Mouse (Mus musculus) liver, embryonic 12.5 days (tissue): ENCODE data around the gene Gm10309. TPM values are rescaled to one million over a fixed set of nuclear protein-coding genes. Genes with fewer than 3 reads are reported as not detected.

Source experiments
- ATAC-seq: fragments of 200-750 bp; cut with Nextera tagmentation; 2 replicates; pipeline ENCODE4 v1.8.0; 2017; ENCODE audit warnings: moderate number of reproducible peaks, mild to moderate bottlenecking, moderate library complexity
- H3K27ac ChIP-seq: fragments of 300-500 bp; sonication (generic); 2 replicates; pipeline ENCODE4 v1.5.1; 2016; ENCODE audit warnings: mild to moderate bottlenecking
- H3K27me3 ChIP-seq: fragments of 300-500 bp; sonication (generic); replicated peaks from 2 replicates; pipeline ENCODE4 v1.6.1; 2016; ENCODE audit warnings: mild to moderate bottlenecking, moderate library complexity
- H3K36me3 ChIP-seq: fragments of 300-500 bp; sonication (generic); 2 replicates; pipeline ENCODE4 v1.6.1; 2016; ENCODE audit warnings: mild to moderate bottlenecking, moderate library complexity
- H3K4me1 ChIP-seq: fragments of 300-500 bp; sonication (generic); 2 replicates; pipeline ENCODE4 v1.6.1; 2016
- H3K4me2 ChIP-seq: fragments of 300-500 bp; sonication (generic); 2 replicates; pipeline ENCODE4 v1.6.1; 2016; ENCODE audit warnings: mild to moderate bottlenecking, moderate library complexity
- H3K4me3 ChIP-seq: fragments of 300-500 bp; sonication (generic); 2 replicates; pipeline ENCODE4 v1.5.1; 2016; ENCODE audit warnings: mild to moderate bottlenecking, moderate library complexity
- H3K9ac ChIP-seq: fragments of 300-500 bp; sonication (generic); 2 replicates; pipeline ENCODE4 v1.6.1; 2016; ENCODE audit warnings: mild to moderate bottlenecking, moderate library complexity
- H3K9me3 ChIP-seq: fragments of 300-500 bp; sonication (generic); replicated peaks from 2 replicates; pipeline ENCODE4 v1.6.1; 2016; ENCODE audit warnings: mild to moderate bottlenecking, moderate library complexity
- WGBS: fragments of 180-500 bp; shearing (Covaris S2); methylation state at CpG from one replicate; pipeline ENCODE4 v1.1.7; 2016; ENCODE audit not compliant: insufficient replicate concordance; 5-methylcytosine and 5-hydroxymethylcytosine counted together
- polyA plus RNA-seq: library from polyadenylated mRNA; unstranded; fragments of >200 nt; fragmentation: Nextera tagmentation; extraction: Ambion mirVana; gene quantifications from 2 replicates; pipeline ENCODE4 v1.2.1, GENCODE M21; 2016

Gene Gm10309
- polyA plus RNA-seq: 0.07 and 0.11 TPM in 2 replicates

DNA sequence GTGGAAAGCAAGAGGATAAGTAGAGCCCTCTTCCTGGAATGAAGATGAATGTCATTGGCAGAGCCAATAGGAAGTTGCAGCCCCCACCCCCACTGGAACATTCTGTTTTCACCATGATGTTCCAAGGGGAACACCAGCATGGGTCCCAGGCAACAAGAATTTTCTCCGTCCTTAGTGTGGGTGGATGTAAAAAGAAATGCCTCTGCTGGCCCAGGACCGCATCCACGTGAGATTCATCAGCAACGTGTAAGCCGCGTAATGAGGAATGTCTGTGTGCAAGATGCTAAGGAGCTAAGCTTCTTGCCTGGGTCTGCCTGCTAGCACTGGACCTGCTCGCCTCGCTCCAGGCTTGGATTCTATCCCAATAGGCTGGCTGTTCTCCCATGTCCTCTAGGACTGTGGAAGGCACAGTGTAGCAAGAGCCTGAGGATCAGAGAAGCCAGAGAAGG lies at the start of gene Gm10309:
Gm10309 (minus strand) TSS at position 50 of the 449 bp plus-strand sequence.
- H3K36me3 ChIP-seq: no peaks in the 10 kb centered on the region
- 82% methylated on average over 8 of the region's 8 CpGs for WGBS
- H3K4me1 ChIP-seq: no peaks in the 10 kb centered on the region
- no peak for ATAC-seq
- H3K27ac ChIP-seq: no peak within 1 kb of the TSS
- no peak within 1 kb of the TSS for H3K9ac ChIP-seq
- H3K9me3 ChIP-seq: no peaks in the 10 kb centered on the region
- H3K4me2 ChIP-seq: no peak within 1 kb of the TSS
- H3K27me3 ChIP-seq: no peaks in the 10 kb centered on the region
- H3K4me3 ChIP-seq: no peak within 1 kb of the TSS

DNA sequence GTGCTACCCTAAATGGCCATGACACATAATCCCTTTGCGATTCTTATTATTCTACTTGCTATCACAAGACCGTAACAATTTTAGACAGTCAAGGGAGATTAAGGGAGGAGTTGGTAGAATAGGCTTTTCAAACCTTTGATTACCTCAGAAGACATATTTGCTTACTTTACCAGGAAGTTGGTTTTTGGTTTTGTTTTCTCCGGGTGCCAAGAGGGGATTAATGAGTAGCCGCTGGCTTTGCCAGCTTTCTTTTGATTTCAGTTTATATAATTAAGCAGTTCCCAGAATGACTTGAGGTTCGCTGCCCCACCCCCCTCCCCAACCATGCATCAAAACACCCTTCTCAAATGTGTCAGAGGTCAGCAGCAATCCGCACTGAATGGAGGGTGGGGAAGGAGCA lies 47.0 kb upstream of the Gm10309 start:
- Histone ChIP-seq H3K27me3 (no peaks in the 10 kb centered on the region), H3K4me2 (no peak overlapping the region), H3K27ac (no peak overlapping the region), H3K36me3 (no peaks in the 10 kb centered on the region), H3K9me3 (no peaks in the 10 kb centered on the region), H3K9ac (no peak overlapping the region), H3K4me3 (no peak overlapping the region), H3K4me1 (no peaks in the 10 kb centered on the region)
- ATAC-seq: no peak
- 81% methylated on average over 6 of the region's 6 CpGs for WGBS

DNA sequence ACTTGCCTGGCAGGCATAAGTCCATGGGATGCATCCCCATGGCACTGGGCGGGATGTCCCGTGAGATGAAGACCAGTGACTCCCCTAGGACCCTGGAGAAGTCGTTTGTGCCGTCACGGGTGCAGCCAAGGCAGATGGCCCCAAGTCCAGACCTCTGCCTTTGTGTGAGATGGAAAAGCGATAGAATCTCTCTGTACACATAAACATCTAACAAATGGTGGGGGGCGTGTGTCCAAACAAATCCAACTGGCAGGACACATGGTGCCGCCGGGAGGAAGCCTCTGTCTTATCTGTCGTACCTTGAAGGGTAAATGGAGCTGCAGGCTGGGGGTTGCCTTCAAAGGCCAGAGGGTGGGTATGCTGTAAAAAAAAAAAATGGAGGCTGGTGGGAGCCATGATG lies 46.5 kb upstream of the Gm10309 start:
- ATAC-seq: no peak
- Histone ChIP-seq H3K9me3 (no peaks in the 10 kb centered on the region), H3K27me3 (no peaks in the 10 kb centered on the region), H3K4me3 (no peak overlapping the region), H3K4me1 (no peaks in the 10 kb centered on the region), H3K36me3 (no peaks in the 10 kb centered on the region), H3K27ac (no peak overlapping the region), H3K4me2 (no peak overlapping the region), H3K9ac (no peak overlapping the region)
- 78% methylated on average over 10 of the region's 10 CpGs for WGBS

- Histone ChIP-seq H3K9me3 (no peaks in the 10 kb centered on the region), H3K4me3 (no peak overlapping the region), H3K4me2 (no peak overlapping the region), H3K36me3 (no peaks in the 10 kb centered on the region), H3K27ac (no peak overlapping the region), H3K27me3 (no peaks in the 10 kb centered on the region), H3K4me1 (no peaks in the 10 kb centered on the region), H3K9ac (no peak overlapping the region)
- 71% methylated on average over 10 of the region's 10 CpGs for WGBS
- no peak for ATAC-seq
Observed at GRCm38 (mm10) chr17:86549128-86549527, 44.1 kb upstream of the Gm10309 start.

DNA sequence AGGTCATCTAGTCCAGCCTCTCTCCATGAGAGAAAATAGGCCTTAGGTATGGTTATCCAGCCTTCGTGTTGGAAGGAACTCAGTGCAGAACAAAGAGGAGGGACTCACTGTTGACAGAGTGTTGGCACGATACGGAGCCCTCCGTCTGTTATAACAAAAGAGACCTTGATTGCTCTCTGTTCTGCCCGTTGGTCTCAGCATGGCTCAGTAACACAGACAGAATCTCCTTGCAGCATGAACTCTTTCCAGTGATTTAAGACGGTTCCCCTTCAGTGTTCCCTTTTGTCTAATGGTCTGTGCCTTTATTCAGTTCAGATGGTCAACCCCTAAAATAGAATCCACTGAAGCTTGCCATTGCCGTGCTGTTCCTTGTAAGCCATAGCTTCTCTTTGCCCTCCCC lies 41.5 kb upstream of the Gm10309 start:
- Histone ChIP-seq H3K9me3 (no peaks in the 10 kb centered on the region), H3K27me3 (no peaks in the 10 kb centered on the region), H3K4me2 (no peak overlapping the region), H3K4me1 (no peaks in the 10 kb centered on the region), H3K9ac (no peak overlapping the region), H3K4me3 (no peak overlapping the region), H3K27ac (no peak overlapping the region), H3K36me3 (no peaks in the 10 kb centered on the region)
- 71% methylated on average over 7 of the region's 7 CpGs for WGBS
- no peak for ATAC-seq

DNA sequence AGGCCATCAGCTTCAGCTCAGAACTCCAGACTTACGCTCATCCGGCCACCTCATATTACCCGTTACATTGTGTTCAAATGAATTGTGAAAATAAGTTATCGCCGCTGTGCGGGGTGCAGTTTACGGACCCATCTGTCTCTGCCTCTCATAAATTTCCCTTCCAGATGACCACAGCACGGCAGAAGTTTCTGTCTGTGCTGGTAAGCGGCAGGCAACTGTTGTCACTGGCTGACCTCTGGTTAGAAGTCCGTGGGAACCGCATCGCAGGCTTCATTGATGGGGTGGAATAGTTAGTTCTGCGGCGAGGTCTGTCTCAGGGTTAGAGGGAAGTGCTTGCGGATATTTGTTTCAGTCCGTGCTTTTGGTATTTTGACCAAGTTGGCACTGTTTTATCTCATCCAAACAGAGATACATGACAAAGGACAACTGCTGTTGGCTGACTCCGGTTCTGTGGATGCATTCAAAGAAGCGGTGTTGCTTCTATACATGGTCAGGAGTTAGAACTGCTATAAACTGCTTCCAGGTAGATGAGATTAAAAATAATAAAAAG lies 34.9 kb upstream of the Gm10309 start:
- no peak overlapping the region for H3K4me2 ChIP-seq
- no peaks in the 10 kb centered on the region for H3K36me3 ChIP-seq
- no peak overlapping the region for H3K9ac ChIP-seq
- H3K27ac ChIP-seq: no peak overlapping the region
- no peak overlapping the region for H3K4me3 ChIP-seq
- no peaks in the 10 kb centered on the region for H3K27me3 ChIP-seq
- no peak for ATAC-seq
- H3K4me1 ChIP-seq: no peaks in the 10 kb centered on the region
- 71% methylated on average over 18 of the region's 18 CpGs for WGBS
- no peaks in the 10 kb centered on the region for H3K9me3 ChIP-seq

- no peak for ATAC-seq
- peaks cover 4% of the 10 kb centered on the region; the same call in 1 of the 2 replicates for H3K4me1 ChIP-seq
- no peaks in the 10 kb centered on the region for H3K9me3 ChIP-seq
- H3K27me3 ChIP-seq: no peaks in the 10 kb centered on the region
- H3K27ac ChIP-seq: no peak overlapping the region
- no peak overlapping the region for H3K9ac ChIP-seq
- H3K4me3 ChIP-seq: peak overlapping the region; percentile 5
- 30% methylated on average over 22 of the region's 22 CpGs for WGBS
- no peaks in the 10 kb centered on the region for H3K36me3 ChIP-seq
- peak overlapping the region; percentile 51 for H3K4me2 ChIP-seq
Observed at GRCm38 (mm10) chr17:86535827-86536656, 31.0 kb upstream of the Gm10309 start.

DNA sequence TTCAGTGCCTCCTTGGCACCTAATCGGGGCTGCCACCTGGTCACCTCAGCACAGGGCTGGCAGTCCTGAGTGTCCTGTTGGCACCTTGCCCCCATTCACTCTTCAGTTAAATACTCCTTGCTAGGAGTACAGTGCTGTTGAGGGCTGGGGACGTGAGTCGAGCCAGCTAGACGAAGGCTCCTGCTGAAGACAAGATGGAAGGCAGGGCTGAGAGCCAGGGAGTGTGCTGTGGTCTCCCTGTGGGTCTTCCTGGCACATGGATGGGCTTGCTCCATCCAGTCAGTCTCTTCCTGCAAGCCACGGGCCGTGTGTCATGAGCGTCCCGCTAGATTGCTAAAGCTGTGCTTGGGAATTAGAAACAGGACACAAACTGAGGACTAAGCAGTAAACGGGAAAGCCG lies 30.1 kb upstream of the Gm10309 start:
- peak; percentile 21; the same call in 1 of the 2 replicates for ATAC-seq
- no peak overlapping the region for H3K4me2 ChIP-seq

GRCm38 (mm10) chr17:86533549-86533851 lies 28.5 kb upstream of the Gm10309 start:
- Histone ChIP-seq H3K4me2 (no peak overlapping the region), H3K36me3 (no peaks in the 10 kb centered on the region), H3K4me3 (no peak overlapping the region), H3K27ac (no peak overlapping the region), H3K9ac (no peak overlapping the region), H3K4me1 (peaks cover 10% of the 10 kb centered on the region; the same call in 1 of the 2 replicates), H3K9me3 (no peaks in the 10 kb centered on the region), H3K27me3 (no peaks in the 10 kb centered on the region)
- ATAC-seq: no peak
- 75% methylated on average over 11 of the region's 11 CpGs for WGBS

More for the DNA sequence above, 30.1 kb upstream of the Gm10309 start:
- 73% methylated on average over 10 of the region's 10 CpGs for WGBS
- Histone ChIP-seq H3K9ac (no peak overlapping the region), H3K4me3 (no peak overlapping the region), H3K4me1 (peaks cover 7% of the 10 kb centered on the region; the same call in 1 of the 2 replicates), H3K36me3 (no peaks in the 10 kb centered on the region), H3K9me3 (no peaks in the 10 kb centered on the region), H3K27ac (no peak overlapping the region), H3K27me3 (no peaks in the 10 kb centered on the region)

- Histone ChIP-seq H3K27me3 (no peaks in the 10 kb centered on the region), H3K36me3 (no peaks in the 10 kb centered on the region), H3K9ac (no peak overlapping the region), H3K9me3 (no peaks in the 10 kb centered on the region), H3K4me1 (peaks cover 10% of the 10 kb centered on the region; the same call in 1 of the 2 replicates), H3K27ac (no peak overlapping the region), H3K4me2 (no peak overlapping the region), H3K4me3 (no peak overlapping the region)
- ATAC-seq: no peak
- 57% methylated on average over 17 of the region's 17 CpGs for WGBS
Observed at GRCm38 (mm10) chr17:86532783-86533548, 27.9 kb upstream of the Gm10309 start.

DNA sequence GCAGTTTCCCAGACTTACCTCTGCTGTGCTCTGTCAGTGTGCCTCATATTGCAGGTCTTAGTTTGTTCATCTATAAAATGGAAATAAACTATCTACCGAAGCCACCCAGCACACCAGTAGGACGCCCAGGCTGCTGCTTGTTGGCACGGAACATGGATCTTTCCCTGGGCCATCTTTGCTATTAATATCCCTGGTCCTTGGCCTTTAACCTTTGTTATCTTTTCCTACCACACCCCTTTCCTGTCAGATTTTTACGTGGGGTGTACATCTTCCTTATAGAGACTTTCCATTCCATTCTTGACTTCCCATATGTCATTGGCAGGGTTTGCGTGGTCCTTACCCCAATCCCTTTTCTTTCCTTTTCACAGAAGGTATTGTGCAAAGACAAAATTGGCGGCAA lies 26.2 kb upstream of the Gm10309 start:
- ATAC-seq: no peak
- Histone ChIP-seq H3K36me3 (no peaks in the 10 kb centered on the region), H3K27me3 (no peaks in the 10 kb centered on the region), H3K9me3 (no peaks in the 10 kb centered on the region), H3K27ac (no peak overlapping the region), H3K4me2 (no peak overlapping the region), H3K4me3 (no peak overlapping the region), H3K4me1 (peaks cover 10% of the 10 kb centered on the region; the same call in 1 of the 2 replicates), H3K9ac (no peak overlapping the region)
- WGBS: 50% methylated on average over 6 of the region's 6 CpGs

DNA sequence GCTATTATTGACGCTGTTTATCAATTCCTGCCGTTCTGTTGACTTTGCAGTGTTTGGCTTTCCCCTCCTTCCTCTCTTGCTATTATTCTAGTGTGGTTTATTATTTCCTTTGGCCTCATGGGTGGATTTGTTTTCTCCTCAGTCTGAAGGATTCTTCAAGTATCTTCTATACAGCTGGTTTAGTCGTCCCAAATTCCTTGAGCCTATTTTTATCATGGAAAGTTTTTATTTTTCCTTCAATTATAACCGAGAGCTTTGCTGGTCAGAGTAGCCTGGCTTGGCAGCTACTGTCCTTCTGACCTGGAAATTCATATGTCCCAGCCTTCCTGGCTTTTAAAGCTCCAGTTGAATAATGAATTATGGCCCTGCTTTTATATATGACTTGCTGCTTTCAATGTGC lies 24.4 kb upstream of the Gm10309 start:
- no peaks in the 10 kb centered on the region for H3K27me3 ChIP-seq
- H3K4me3 ChIP-seq: no peak overlapping the region
- WGBS: 64% methylated on average over 4 of the region's 4 CpGs
- no peak for ATAC-seq
- no peak overlapping the region for H3K4me2 ChIP-seq
- peaks cover 10% of the 10 kb centered on the region; the same call in 1 of the 2 replicates for H3K4me1 ChIP-seq
- H3K27ac ChIP-seq: no peak overlapping the region
- no peaks in the 10 kb centered on the region for H3K9me3 ChIP-seq
- H3K9ac ChIP-seq: no peak overlapping the region
- no peaks in the 10 kb centered on the region for H3K36me3 ChIP-seq
